Mouse (Mus musculus): ENCODE measurements around the gene Qsox1. TPM values are rescaled to one million over a fixed set of nuclear protein-coding genes. Genes with fewer than 3 reads are reported as not detected.

The Qsox1 gene
- polyA plus RNA-seq, 1 experiment from 2014 or later = 94.7 TPM

Other genes with a start within 250 kb of the Qsox1 start
- 0.06 TPM in 1 of 2 replicates, not detected in the other for gene Lhx4, start 61.2 kb downstream of the Qsox1 start, polyA plus RNA-seq (2015; fragmentation: Nextera tagmentation; extraction: Ambion mirVana)
- gene Cep350, start 160.4 kb upstream of the Qsox1 start, polyA plus RNA-seq (2015; fragmentation: Nextera tagmentation; extraction: Ambion mirVana) = 5.4 and 6.4 TPM in 2 replicates
- 119 and 120 TPM in 2 replicates for gene Tor1aip2, start 222.5 kb upstream of the Qsox1 start, polyA plus RNA-seq (2015; fragmentation: Nextera tagmentation; extraction: Ambion mirVana)
- gene Tor1aip1, start 223.6 kb upstream of the Qsox1 start, polyA plus RNA-seq (2015; fragmentation: Nextera tagmentation; extraction: Ambion mirVana) = 33.8 and 34.8 TPM in 2 replicates

Data from stomach, embryonic 16.5 days (tissue).